Mouse (Mus musculus): ENCODE data around the gene Vmn1r85. TPM values are rescaled to one million over a fixed set of nuclear protein-coding genes. Genes with fewer than 3 reads are reported as not detected.
"Not testable (repeated sequence)": the region's sequence is repeated elsewhere in the genome, so short reads cannot be mapped to it uniquely, and the experiment has no call there.

Gene Vmn1r85
- not detected in 2 replicates for polyA plus RNA-seq (2012; rRNA removed)

- H3K4me1 ChIP-seq (ENCODE audit: control insufficient read depth, insufficient read depth, insufficient read length): no peaks in the 10 kb centered on the region
- no peak for DNase-seq (ENCODE audit: low read depth in 1 of 2, low spot score in 2 of 2)
- 61% methylated on average over 3 of the region's 3 CpGs for WGBS
- TF ChIP-seq CTCF (IDR thresholded peaks at IDR 0.05; ENCODE audit: extremely low read depth, insufficient read depth, insufficient read length, insufficient replicate concordance) (no peak), POLR2A (IDR thresholded peaks at IDR 0.05; ENCODE audit: low read depth, low read length) (no peak)
- no peaks in the 10 kb centered on the region for H3K36me3 ChIP-seq (ENCODE audit: control insufficient read depth, insufficient read depth, low read length)
- no peak within 1 kb of the TSS for H3K27ac ChIP-seq (ENCODE audit: insufficient read depth, low read length)
- no peak within 1 kb of the TSS for H3K4me3 ChIP-seq (ENCODE audit: extremely low read depth, insufficient read depth, insufficient read length)
- no peaks in the 10 kb centered on the region for H3K27me3 ChIP-seq (ENCODE audit: control insufficient read depth, insufficient read depth, low read length)
These were observed at the start of gene Vmn1r85 for GRCm38 (mm10) chr7:13095073-13095472. Vmn1r85 (minus strand) TSS chr7:13095173.

- Histone ChIP-seq H3K27me3 (ENCODE audit: control insufficient read depth, insufficient read depth, low read length) (no peaks in the 10 kb centered on the region), H3K27ac (ENCODE audit: insufficient read depth, low read length) (no peak within 1 kb of the TSS), H3K36me3 (ENCODE audit: control insufficient read depth, insufficient read depth, low read length) (no peaks in the 10 kb centered on the region), H3K4me3 (ENCODE audit: extremely low read depth, insufficient read depth, insufficient read length) (no peak within 1 kb of the TSS), H3K4me1 (ENCODE audit: control insufficient read depth, insufficient read depth, insufficient read length) (no peaks in the 10 kb centered on the region)
- no peak for DNase-seq (ENCODE audit: low read depth in 1 of 2, low spot score in 2 of 2)
- TF ChIP-seq CTCF (IDR thresholded peaks at IDR 0.05; ENCODE audit: extremely low read depth, insufficient read depth, insufficient read length, insufficient replicate concordance) (no peak), POLR2A (IDR thresholded peaks at IDR 0.05; ENCODE audit: low read depth, low read length) (no peak)
- 89% methylated on average over 1 of the region's 1 CpGs for WGBS
These were observed 45.1 kb upstream of the Vmn1r85 start, which contains the start of gene Vmn1r87 for GRCm38 (mm10) chr7:13140057-13140456. Vmn1r87 (minus strand) TSS chr7:13140157.

- H3K36me3 ChIP-seq (ENCODE audit: control insufficient read depth, insufficient read depth, low read length): no peaks in the 10 kb centered on the region
- TF ChIP-seq CTCF (IDR thresholded peaks at IDR 0.05; ENCODE audit: extremely low read depth, insufficient read depth, insufficient read length, insufficient replicate concordance) (no peak), POLR2A (IDR thresholded peaks at IDR 0.05; ENCODE audit: low read depth, low read length) (no peak)
- no peaks in the 10 kb centered on the region for H3K27me3 ChIP-seq (ENCODE audit: control insufficient read depth, insufficient read depth, low read length)
- H3K27ac ChIP-seq (ENCODE audit: insufficient read depth, low read length): no peak overlapping the region
- no peak for DNase-seq (ENCODE audit: low read depth in 1 of 2, low spot score in 2 of 2)
- no peak overlapping the region for H3K4me3 ChIP-seq (ENCODE audit: extremely low read depth, insufficient read depth, insufficient read length)
- no peaks in the 10 kb centered on the region for H3K4me1 ChIP-seq (ENCODE audit: control insufficient read depth, insufficient read depth, insufficient read length)
These were observed 42.4 kb upstream of the Vmn1r85 start for GRCm38 (mm10) chr7:13137340-13137739.

GRCm38 (mm10) chr7:13131856-13132255 lies 36.9 kb upstream of the Vmn1r85 start:
- Histone ChIP-seq H3K4me1 (ENCODE audit: control insufficient read depth, insufficient read depth, insufficient read length) (no peaks in the 10 kb centered on the region), H3K27me3 (ENCODE audit: control insufficient read depth, insufficient read depth, low read length) (no peaks in the 10 kb centered on the region), H3K36me3 (ENCODE audit: control insufficient read depth, insufficient read depth, low read length) (no peaks in the 10 kb centered on the region), H3K4me3 (ENCODE audit: extremely low read depth, insufficient read depth, insufficient read length) (no peak overlapping the region), H3K27ac (ENCODE audit: insufficient read depth, low read length) (no peak overlapping the region)
- WGBS: 98% methylated on average over 2 of the region's 2 CpGs
- no peak for TF ChIP-seq POLR2A (IDR thresholded peaks at IDR 0.05; ENCODE audit: low read depth, low read length)
- no peak for TF ChIP-seq CTCF (IDR thresholded peaks at IDR 0.05; ENCODE audit: extremely low read depth, insufficient read depth, insufficient read length, insufficient replicate concordance)
- DNase-seq (ENCODE audit: low read depth in 1 of 2, low spot score in 2 of 2): no peak

GRCm38 (mm10) chr7:13123554-13124153 lies 28.7 kb upstream of the Vmn1r85 start:
- not testable (repeated sequence) for DNase-seq (ENCODE audit: low read depth in 1 of 2, low spot score in 2 of 2); H3K4me1 ChIP-seq (ENCODE audit: control insufficient read depth, insufficient read depth, insufficient read length); H3K27me3 ChIP-seq (ENCODE audit: control insufficient read depth, insufficient read depth, low read length); H3K4me3 ChIP-seq (ENCODE audit: extremely low read depth, insufficient read depth, insufficient read length); H3K27ac ChIP-seq (ENCODE audit: insufficient read depth, low read length); H3K36me3 ChIP-seq (ENCODE audit: control insufficient read depth, insufficient read depth, low read length)
- 3% methylated on average over 20 of the region's 34 CpGs for WGBS

- no peaks in the 10 kb centered on the region for H3K36me3 ChIP-seq (ENCODE audit: control insufficient read depth, insufficient read depth, low read length)
- DNase-seq (ENCODE audit: low read depth in 1 of 2, low spot score in 2 of 2): no peak
- TF ChIP-seq POLR2A (IDR thresholded peaks at IDR 0.05; ENCODE audit: low read depth, low read length) (no peak), CTCF (IDR thresholded peaks at IDR 0.05; ENCODE audit: extremely low read depth, insufficient read depth, insufficient read length, insufficient replicate concordance) (no peak)
- H3K4me3 ChIP-seq (ENCODE audit: extremely low read depth, insufficient read depth, insufficient read length): no peak within 1 kb of the TSS
- H3K27me3 ChIP-seq (ENCODE audit: control insufficient read depth, insufficient read depth, low read length): no peaks in the 10 kb centered on the region
- no peak within 1 kb of the TSS for H3K27ac ChIP-seq (ENCODE audit: insufficient read depth, low read length)
- no peaks in the 10 kb centered on the region for H3K4me1 ChIP-seq (ENCODE audit: control insufficient read depth, insufficient read depth, insufficient read length)
These were observed 24.8 kb upstream of the Vmn1r85 start, which contains the start of gene Vmn1r86 for GRCm38 (mm10) chr7:13119817-13120216. Vmn1r86 (minus strand) TSS chr7:13119917.

- no peak for TF ChIP-seq CTCF (IDR thresholded peaks at IDR 0.05; ENCODE audit: extremely low read depth, insufficient read depth, insufficient read length, insufficient replicate concordance)
- no peak for TF ChIP-seq POLR2A (IDR thresholded peaks at IDR 0.05; ENCODE audit: low read depth, low read length)
- 64% methylated on average over 5 of the region's 5 CpGs for WGBS
- no peak for DNase-seq (ENCODE audit: low read depth in 1 of 2, low spot score in 2 of 2)
These were observed 22.7 kb downstream of the Vmn1r85 start for GRCm38 (mm10) chr7:13072293-13072692.

GRCm38 (mm10) chr7:13063399-13063798 lies 31.6 kb downstream of the Vmn1r85 start:
- not testable (repeated sequence) for H3K4me3 ChIP-seq (ENCODE audit: extremely low read depth, insufficient read depth, insufficient read length); H3K27me3 ChIP-seq (ENCODE audit: control insufficient read depth, insufficient read depth, low read length); DNase-seq (ENCODE audit: low read depth in 1 of 2, low spot score in 2 of 2); H3K4me1 ChIP-seq (ENCODE audit: control insufficient read depth, insufficient read depth, insufficient read length); H3K27ac ChIP-seq (ENCODE audit: insufficient read depth, low read length); H3K36me3 ChIP-seq (ENCODE audit: control insufficient read depth, insufficient read depth, low read length)
- WGBS: 49% methylated on average over 2 of the region's 2 CpGs

More at GRCm38 (mm10) chr7:13072293-13072692, 22.7 kb downstream of the Vmn1r85 start:
- no peak overlapping the region for H3K27ac ChIP-seq (ENCODE audit: insufficient read depth, low read length)
- H3K36me3 ChIP-seq (ENCODE audit: control insufficient read depth, insufficient read depth, low read length): no peaks in the 10 kb centered on the region
- H3K27me3 ChIP-seq (ENCODE audit: control insufficient read depth, insufficient read depth, low read length): no peaks in the 10 kb centered on the region
- no peak overlapping the region for H3K4me3 ChIP-seq (ENCODE audit: extremely low read depth, insufficient read depth, insufficient read length)
- no peaks in the 10 kb centered on the region for H3K4me1 ChIP-seq (ENCODE audit: control insufficient read depth, insufficient read depth, insufficient read length)

Data from spleen, adult 2 months (tissue).